Mouse (Mus musculus) C2C12 (cell line): ENCODE measurements around the gene 1110051M20Rik.
A peak's percentile ranks its signal among the peaks of the same experiment; 100 is the strongest.

ENCODE experiments used
- CEBPB ChIP-seq: IDR thresholded peaks from one replicate; pipeline ENCODE4 v1.6.1; 2011; ENCODE audit warnings: low read depth, mild to moderate bottlenecking, control low read depth, moderate library complexity
- CTCF ChIP-seq: IDR thresholded peaks from one replicate; pipeline ENCODE4 v1.5.1; 2011; ENCODE audit not compliant: control insufficient read depth, insufficient read depth, insufficient read length
- MAX ChIP-seq: IDR thresholded peaks from one replicate; pipeline ENCODE4 v1.6.1; 2011; ENCODE audit warnings: mild to moderate bottlenecking, control low read depth
- MYOD1 ChIP-seq: IDR thresholded peaks from one replicate; pipeline ENCODE4 v1.6.1; 2011; ENCODE audit warnings: low read depth; ENCODE audit not compliant: control insufficient read depth, insufficient read length
- MYOG ChIP-seq: IDR thresholded peaks from one replicate; pipeline ENCODE4 v1.6.1; 2011; ENCODE audit not compliant: control insufficient read depth, insufficient read length; ENCODE audit errors: extremely low read depth
- USF1 ChIP-seq: IDR thresholded peaks from one replicate; pipeline ENCODE4 v1.6.1; 2011; ENCODE audit warnings: low read depth, mild to moderate bottlenecking, control low read depth, moderate library complexity

GRCm38 (mm10) chr2:91312578-91313311 lies 131.8 kb downstream of the 1110051M20Rik start:
- TF ChIP-seq CTCF (no peak), MYOD1 (peak; percentile 86), CEBPB (no peak), USF1 (no peak), MYOG (no peak), MAX (no peak)
